Mouse (Mus musculus) gastrocnemius, postnatal 36 days (tissue): ENCODE results near the gene Draxin. TPM values are rescaled to one million over a fixed set of nuclear protein-coding genes. Genes with fewer than 3 reads are reported as not detected.

Experiments
- DNase-seq, 2 experiments: peaks; one replicate each; pipeline ENCODE4 v3.0.0; 2022
- intact Hi-C: fragments of 180-260 bp; cut with DNase I; formaldehyde crosslinking; loops from one replicate; pipeline ENCODE4 v1.15.1; 2025
- total RNA-seq, 2 experiments: library from RNA; stranded (reverse); gene quantifications; 2 replicates each; pipeline ENCODE4 v1.2.3; 2021

Draxin gene
- total RNA-seq, 2 experiments from 2014 or later = 0.10 TPM; not detected in 1

DNA sequence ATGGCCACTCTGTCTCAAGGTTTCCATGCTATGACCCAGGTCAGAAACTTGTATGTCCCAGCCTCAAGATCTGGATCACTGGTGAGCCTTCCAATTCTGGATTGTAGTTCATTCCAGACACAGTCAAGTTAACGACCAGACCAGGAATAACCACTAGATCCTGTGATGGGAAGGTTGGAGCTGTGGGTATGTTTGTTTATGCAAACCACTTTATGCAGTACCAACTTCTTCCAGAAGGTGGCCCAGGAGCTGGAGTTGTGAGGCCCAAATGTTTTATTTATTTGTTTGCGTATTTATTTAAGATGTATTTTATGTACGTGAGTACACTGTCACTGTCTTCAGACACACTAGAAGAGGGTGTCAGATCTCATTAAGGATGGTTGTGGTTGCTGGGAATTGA lies 24.5 kb upstream of the Draxin start:
- no peak for DNase-seq
- intact Hi-C loops = no loop called here

DNA sequence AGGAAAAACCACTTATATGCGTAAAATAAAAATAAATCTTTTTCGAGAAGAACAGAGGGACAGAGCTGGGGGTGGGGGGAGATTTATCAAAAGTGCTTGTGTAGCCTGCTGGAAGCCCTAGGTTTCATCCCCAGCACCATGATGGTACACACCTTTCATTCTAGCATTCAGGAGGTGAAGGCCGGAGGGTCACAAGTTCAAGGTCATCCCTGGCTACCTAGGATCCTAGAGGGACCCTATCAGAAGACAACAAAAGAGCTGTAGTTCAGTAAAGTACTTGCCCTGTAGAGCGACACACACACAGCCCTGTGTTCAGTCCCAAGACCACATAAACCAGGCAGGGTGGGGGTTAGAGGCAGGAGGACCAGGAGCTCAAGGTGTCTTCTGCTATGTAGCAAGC lies 23.5 kb upstream of the Draxin start:
- intact Hi-C loops = no loop called here
- DNase-seq = no peak

DNA sequence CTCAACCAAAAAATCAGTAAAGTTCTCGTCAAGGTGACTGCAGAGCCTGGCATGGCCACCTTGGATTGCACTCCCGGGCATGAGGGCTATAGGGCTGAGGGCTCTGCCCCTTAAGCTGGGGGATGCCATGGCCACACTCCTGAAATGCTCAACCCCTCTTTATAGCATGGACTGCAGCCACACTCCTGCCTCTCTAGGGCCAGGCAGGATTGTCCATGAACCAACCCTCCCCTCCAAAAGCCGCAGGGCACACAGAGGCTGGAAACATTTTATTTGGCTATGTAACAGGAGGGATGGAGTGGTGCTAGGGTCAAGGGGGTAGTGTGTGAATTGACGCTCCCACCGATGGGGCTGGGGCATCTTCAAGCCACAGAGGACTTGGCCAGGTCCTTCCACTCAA lies 22.0 kb upstream of the Draxin start:
- intact Hi-C loops = loop anchor here (2.0 kb wide), 1 partner anchor 14 kb away; no protein-coding TSS in a partner anchor
- no peak for DNase-seq

DNA sequence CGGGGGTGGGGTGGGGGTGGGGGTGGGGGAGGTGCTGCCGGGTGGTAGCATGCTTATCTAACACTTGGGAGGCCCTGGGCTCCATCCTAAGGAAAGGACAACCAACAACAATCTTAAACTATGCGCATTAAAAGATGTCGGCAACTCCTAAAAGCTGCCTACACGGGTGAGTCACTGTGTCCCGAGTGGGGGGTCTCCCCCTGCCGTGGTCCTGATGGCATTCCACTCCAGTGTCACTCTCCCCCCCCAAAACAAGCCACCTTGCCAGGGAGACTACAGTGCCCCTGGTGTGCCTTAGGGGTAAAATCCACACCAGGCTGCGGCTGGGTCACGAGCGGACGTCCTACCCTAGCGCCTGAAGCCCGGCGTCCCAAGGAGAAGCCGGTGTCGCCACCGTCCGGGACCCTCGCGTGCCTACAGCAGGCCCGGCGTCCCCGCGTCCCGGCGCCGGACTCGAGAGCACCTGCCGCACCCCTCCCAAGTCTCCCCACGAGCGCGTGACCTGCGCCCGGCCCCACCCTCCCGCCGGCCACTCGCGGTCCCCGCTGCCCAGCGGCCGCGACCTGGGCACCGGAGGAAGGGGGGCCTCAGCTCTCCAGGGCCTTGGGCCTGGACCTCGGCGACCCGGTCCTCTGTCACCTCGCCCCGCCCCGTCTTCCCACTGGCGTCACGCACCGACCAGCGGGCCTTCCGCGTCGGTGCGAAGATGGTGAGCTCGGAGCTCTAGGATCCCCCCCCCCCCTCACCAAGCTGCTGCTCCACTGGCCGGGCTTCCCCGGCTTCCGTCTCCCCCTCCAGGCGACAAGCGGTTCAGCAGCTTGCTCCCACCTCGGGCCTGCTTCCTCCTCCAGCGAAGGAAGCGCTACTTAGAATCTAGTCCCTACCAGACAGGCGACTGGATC lies 21.0 kb upstream of the Draxin start, which contains the start of gene Fbxo6:
Fbxo6 (minus strand) TSS at position 874 of the 902 bp plus-strand sequence.
- intact Hi-C loops = loop anchor here (2.0 kb wide), 1 partner anchor 13 kb away; no protein-coding TSS in a partner anchor
- DNase-seq = peak; percentile 84 to 87

DNA sequence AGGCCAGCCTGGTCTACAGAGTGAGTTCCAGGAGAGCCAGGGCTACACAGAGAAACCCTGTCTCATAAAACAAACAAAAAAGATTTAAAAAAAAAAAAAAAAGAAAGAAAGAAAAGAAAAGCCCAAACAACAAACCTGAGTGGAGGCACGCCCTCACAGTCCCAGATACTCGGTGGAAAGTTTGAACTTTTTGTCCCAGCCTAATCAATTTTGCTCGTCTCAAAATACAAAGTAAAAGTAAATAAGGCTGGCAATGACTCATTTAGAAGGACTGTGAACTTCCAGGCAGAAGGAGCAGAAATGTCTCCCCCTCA lies 20.4 kb upstream of the Draxin start:
- DNase-seq = no peak
- intact Hi-C loops = no loop called here

DNA sequence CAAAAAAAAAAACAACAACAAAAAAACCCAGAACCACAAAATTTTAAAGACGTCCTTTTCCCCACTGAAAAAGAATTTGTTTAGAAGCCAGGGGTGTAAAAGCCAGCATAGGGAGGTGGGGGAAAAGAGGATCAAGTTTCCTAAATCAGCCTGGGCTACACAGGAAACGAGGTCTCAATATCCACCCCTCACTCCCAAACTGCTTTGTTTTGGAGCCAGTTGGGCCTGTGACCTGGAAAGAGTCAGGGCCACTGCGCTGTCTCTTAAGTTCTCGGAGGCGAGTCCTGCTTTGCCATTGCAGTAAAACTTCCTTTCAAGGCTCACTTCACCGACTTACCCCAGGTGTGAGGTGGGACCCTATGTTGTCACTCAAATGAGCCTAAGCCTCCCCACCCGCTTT lies 19.7 kb upstream of the Draxin start:
- DNase-seq = no peak
- intact Hi-C loops = no loop called here

DNA sequence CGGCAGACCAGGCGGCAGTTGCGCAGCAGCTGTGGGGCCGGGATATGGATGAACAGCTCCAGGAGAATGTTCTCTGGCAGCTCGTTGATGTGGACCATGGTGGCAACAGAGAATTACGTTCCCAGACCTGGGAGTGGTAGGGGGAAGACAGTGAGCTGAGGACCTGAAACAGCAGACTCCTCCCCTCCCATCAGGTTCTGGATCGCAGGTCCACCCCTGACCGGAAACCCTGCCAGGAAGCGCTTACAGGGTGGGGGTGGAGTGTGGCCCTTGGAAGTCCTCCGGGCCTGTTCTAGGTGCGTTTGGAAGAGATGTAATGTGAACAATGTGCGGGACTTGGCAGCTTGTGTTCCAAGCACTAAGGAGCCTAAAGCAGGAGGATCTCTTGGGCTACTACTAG lies 19.0 kb upstream of the Draxin start:
- intact Hi-C loops = no loop called here
- no peak for DNase-seq

DNA sequence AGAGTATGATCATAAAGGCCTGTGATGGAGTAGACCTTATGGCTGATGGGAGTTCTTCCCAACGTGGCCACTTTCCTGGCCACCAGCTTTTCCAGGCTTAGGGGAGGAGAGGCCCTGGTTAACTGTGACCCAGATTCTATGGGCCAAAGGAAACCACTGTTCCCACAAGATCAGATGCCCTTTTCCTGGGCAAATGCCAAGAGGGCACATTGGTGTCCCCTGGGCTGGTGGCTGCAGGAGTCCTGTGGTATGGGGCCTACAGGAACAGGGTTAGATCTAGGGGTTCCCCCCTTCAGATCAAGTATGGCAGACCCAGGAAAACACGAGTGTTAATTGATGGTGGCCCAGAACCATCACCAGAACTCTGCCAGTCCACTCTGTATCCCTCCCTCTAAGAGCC lies 17.2 kb upstream of the Draxin start:
- intact Hi-C loops = no loop called here
- DNase-seq = no peak

DNA sequence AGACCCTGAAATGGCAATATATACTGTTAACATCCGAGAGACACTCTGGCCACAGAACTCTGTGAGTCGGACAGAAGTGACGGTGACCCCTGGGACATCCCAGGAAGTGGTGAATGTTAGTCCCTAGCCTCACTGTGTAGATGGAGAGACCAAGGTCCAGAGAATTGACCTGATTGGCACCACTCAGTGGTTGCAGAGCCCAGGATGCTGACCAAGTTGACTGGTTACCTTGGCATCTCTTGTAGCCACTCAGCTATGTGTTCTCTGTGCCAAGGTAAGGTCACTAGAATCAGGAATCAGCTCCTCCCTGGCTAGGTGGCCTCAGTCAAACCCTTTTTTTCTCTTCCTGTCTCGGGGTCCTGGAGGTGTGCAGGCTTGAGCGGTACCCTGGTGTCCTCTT lies 13.2 kb upstream of the Draxin start:
- DNase-seq = no peak

DNA sequence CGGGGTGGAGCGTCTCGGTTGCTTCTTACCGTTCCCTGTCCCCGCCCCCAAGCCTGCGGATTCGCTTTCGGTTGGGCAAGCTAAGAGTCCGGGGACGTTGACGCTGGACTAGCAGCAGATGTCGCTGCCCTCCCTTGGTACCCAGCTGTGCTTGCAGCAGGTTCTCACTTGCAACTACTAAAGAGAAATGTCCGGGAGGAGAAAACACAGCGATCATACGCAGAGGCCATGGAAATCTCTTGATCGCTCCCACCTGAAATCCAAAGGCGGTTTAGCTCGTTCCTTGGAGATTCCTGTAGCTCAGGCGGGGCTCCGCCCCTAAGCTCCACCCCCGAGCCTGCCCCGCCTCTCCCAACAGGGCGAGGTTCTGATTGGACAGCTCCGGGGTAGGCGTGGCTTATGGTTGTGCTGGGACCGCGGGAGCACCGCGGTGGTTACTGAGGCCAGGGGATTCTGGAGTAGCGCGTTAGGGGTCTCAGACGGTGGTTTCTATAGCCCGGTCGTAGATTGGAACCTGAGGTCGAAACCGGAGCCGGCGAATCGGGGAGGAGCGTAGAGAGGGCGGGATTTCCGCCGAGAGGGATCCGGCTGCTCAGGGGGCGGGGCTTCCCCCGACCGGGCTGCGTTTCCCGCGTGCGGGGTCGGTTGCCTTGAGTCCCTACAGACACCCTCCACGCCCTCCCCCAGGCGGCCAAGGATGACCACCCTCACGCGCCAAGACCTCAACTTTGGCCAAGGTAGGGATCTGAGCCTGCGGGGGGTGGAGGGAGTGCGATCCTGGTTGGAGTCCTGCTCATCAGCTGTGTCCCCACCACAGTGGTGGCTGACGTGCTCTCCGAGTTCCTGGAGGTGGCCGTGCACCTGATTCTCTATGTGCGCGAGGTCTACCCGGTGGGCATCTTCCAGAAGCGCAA lies 9.9 kb upstream of the Draxin start:
- intact Hi-C loops = no loop called here
- peak; percentile 90 to 95 for DNase-seq

More for the DNA sequence above, 13.2 kb upstream of the Draxin start:
- intact Hi-C loops = no loop called here

DNA sequence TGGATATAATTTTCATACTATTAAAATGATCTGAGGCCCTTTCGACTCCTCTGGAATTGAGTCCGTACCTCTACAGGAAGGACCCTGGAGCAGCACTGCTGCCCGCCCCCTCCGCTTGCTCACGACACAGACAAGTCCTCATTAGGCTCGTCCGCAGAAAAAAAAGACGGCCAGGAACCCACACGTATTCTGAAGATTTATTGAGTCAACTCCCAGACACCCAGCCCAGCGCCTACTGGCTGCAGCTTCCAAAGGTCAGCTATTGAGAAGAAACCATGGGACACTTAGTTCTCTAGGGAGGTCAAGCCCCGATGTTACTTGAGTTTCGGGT lies 9.2 kb upstream of the Draxin start:
- intact Hi-C loops = loop anchor here (2.0 kb wide), 2 partner anchors 13 to 27 kb away; partner anchors contain the start of gene Fbxo6

DNA sequence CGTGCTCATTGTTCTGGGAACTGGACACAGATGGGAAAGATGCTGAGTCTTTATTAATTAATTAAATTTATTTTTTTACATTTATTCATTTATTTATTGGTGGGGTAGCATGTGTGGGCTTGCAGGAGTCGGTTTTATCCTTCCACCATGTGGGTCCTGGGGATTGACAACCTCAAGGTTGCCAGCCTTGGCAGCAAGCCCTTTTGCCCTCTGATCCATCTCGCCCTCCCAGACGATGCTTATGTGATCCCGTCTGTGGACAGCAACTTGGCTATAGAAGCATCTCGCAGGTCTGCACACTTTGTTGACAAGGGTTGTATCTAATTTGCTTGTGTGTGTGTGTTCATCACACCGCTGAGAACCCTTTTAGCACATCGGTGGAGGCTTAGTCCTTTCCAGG lies 7.0 kb upstream of the Draxin start:
- intact Hi-C loops = no loop called here
- DNase-seq = no peak

More for the DNA sequence above, 9.2 kb upstream of the Draxin start:
- no peak for DNase-seq

DNA sequence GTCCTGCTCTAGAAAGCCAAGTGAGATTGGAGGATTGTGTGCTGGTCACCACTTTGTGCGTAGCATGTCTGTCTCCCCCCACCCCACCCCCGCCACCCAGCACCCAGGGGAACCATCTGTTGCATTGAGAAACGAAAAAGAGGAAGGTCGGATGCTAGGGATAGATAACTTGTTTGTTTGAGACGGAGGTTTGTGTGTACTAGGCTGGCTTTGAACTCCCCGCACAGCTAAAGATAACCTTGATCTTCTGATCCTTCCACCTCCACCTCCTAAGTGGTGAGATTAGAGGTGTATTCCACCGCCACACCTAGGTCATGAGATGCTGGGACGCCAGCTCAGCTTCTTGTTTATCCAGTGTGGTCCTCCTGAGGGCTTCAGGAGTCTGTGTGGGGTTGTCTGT lies 4.5 kb upstream of the Draxin start:
- no peak for DNase-seq
- intact Hi-C loops = no loop called here

DNA sequence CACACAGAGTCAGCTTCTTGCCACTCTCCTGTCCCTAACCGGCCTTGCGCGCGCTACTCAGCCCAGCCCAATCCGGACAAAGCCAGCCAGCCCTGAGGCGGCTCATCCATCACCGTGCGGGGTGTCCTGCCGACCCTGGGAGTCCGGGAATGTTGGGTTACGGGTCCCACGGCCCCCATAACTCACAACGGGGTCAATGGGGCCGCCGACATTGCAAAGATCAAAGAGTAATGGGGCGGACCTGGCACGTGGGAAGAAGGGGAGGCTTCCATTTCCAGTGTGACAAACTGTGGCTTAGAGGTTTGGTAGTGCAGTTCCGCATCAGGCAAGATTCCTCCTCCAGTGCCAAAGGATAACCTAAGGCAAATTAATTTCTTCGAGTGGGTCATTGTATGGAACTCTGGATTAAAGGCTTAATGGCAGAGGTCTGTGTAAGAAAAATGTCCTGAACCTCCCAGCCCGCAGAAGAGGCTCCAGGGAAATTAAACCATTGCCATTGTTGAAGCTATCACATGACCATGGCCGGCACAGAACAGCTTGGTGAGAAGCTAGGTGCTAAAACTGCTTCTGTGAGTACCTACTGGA lies 1.1 kb upstream of the Draxin start:
- intact Hi-C loops = no loop called here
- no peak for DNase-seq

DNA sequence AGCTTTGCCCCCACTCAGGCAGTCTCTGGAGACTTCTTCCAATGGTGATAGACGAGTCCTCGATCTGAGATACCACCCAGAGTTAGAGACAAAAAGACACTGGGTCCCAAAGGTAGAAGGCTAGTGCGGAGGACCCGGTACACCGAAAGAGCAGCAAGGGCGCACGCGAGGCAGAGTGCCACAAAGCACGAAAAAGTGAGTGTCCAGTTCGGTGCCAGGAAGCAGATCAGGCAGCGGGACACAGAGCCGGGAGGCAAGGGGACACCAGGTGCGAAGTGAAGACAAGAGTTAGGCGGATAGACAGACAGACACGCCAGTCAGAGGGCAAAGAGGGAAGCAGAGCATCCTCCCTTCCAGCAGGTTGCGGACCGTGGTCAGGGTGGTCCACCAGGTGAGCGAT lies 365 bp downstream of the Draxin start, which contains the start of gene Mad2l2:
Mad2l2 (plus strand) TSS at position 252 of the 400 bp plus-strand sequence.
- intact Hi-C loops = no loop called here
- no peak for DNase-seq

DNA sequence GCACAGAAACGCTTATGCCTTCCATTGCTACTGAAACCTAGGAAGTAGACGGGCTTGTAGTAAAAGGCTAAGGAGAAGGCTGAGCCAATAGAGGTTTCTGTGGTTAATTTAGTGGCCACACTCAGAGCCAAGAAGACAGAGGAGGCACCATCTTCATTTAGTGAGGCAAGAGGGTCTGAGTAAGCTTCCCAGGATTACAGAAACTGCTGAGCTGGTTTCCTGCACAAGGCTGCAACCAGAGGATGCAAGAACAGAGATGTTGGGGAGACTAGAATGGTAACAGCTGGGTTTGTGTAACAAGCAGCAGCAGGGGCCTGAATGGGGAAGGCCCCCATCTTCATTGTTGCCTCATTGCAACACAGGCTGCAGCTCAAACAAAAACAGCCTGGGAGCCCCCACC lies 1.8 kb downstream of the Draxin start:
- intact Hi-C loops = no loop called here
- DNase-seq = no peak

DNA sequence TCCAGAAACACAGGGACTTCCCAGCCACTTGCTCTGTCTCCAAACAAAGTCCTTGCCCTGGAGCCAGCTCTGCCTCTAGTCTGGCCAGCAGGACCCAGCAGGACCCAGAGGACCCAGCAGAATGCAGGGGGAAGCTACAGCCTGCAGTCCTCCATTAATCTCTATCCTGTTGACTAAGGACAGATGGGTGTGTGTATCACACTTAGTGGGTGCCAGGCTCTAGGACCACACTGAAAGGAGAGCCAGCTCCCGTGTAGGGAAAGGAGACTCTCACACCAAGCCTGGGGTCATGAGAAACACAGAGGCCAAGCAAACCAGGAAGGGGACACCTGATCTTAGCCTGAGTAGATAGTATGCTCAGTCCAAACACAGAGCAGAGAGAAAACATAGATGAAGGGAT lies 2.3 kb downstream of the Draxin start:
- intact Hi-C loops = no loop called here
- DNase-seq = no peak

DNA sequence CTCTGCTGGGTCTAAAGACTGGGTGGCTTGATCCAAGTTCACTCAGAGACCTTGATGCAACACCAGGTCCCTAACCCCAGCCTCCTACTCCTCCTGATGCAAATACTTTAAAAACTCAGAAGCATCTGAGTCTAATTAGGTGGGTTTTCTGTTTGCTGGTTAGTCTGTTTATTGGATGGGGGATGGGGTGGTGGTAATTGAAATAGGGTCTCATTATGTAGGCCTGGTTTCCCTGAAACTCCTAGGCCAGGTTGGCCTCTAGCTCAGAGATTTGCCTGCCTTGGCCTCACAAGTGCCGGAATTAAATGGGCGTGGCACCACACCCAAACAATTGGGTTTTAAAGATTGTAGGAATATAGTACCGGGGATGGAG lies 7.8 kb downstream of the Draxin start:
- DNase-seq = no peak
- intact Hi-C loops = no loop called here

DNA sequence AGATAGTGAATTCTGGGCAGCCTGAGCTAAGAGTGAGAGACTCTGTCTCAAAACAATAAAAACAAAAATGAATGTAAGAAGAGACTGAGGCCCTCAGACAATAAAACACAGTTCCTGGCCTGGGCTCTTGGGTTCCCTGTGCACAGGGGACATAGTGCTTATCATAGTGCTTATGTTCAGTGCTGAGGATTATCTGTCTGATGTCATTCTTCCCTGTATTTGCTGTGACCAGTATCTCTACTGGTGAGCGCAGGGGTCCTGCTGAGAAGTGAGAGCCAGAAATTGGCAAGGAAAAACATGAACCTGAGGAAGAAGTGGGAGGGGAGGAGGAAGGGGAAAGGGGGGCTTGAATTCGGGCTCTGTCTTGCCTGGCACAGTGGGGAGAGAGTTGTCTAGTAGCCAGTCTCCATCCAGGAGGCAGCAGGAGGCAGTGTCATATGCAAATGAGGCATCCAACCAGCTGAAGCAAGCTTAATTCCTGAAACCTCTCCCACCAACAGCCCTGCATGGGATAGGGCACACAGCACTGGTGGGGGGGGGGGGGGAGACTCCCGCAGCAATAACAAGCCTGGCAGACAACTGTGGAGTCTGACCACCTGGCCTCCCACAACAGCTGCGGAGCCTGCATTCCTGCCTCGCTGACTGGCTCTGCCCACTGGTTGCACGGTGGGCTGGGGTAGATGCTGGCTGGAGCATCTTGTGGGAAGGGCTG lies 8.4 kb downstream of the Draxin start:
- DNase-seq = no peak
- intact Hi-C loops = no loop called here

DNA sequence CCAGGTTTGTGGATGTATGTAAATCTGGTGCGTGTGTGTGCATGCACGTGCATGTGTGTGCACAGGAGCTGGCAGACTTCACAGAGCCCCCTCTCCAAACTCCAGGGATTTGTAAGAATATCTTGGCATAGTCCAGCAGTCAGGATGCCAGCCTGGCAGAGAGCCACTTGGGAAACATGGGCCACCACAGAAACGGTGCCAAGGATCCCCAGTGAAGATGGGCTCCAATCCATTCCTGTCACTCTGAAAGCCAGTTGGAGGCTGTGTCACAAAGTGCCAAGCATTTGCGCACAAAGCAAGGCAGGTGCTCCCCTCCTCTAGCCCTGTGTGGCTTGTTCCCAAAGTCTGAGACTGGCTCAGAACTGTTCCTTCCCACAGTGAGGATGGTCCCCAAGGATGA lies 9.1 kb downstream of the Draxin start:
- intact Hi-C loops = no loop called here
- DNase-seq = no peak

DNA sequence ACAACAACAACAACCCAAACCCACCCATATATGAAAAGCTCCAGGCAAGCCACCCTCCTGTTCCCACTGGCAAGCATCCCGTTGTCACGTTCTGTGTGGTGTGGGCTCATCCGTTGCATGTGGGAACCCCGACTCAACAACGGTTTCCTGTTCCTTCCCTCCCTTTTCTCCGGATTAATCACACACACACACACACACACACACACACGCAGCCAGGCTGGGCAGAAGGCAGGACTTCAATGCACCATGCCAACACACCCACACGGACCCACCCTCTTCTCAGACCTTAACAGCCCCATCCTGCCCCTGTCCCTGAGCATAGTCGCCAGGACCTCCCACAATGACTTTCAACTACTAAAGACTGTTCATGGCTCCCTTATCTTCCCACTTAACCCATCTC lies 9.9 kb downstream of the Draxin start:
- intact Hi-C loops = no loop called here
- DNase-seq = no peak
